Mouse (Mus musculus): Measurements from ENCODE around the gene Nav1. TPM values are rescaled to one million over a fixed set of nuclear protein-coding genes. Genes with fewer than 3 reads are reported as not detected.

The Nav1 gene
- polyA plus RNA-seq, 1 experiment from 2014 or later: 1.1 TPM

GRCm38 (mm10) chr1:135624646-135625045 is 17.6 kb upstream of the Nav1 start:
- no peak overlapping the region for H3K27ac ChIP-seq (ENCODE audit: low read length)
- ATAC-seq (ENCODE audit: low read depth): no peak
- WGBS (ENCODE audit: insufficient replicate concordance): 53% methylated on average over 5 of the region's 5 CpGs
- H3K4me1 ChIP-seq (ENCODE audit: control insufficient read depth, low read depth, low read length): no peaks in the 10 kb centered on the region
- H3K9me3 ChIP-seq (replicated peaks; ENCODE audit: control insufficient read depth, low read length): no peaks in the 10 kb centered on the region
- no peak overlapping the region for H3K4me3 ChIP-seq (ENCODE audit: low read depth, low read length)
- no peaks in the 10 kb centered on the region for H3K36me3 ChIP-seq (ENCODE audit: control insufficient read depth, insufficient read depth)
- H3K27me3 ChIP-seq (ENCODE audit: control insufficient read depth, insufficient read depth, low read depth, low read length): no peaks in the 10 kb centered on the region
- H3K9ac ChIP-seq (ENCODE audit: low read depth, low read length): no peak overlapping the region
- H3K4me2 ChIP-seq (ENCODE audit: low read depth, low read length): no peak overlapping the region

GRCm38 (mm10) chr1:135623136-135623535 is 16.0 kb upstream of the Nav1 start:
- H3K9me3 ChIP-seq (replicated peaks; ENCODE audit: control insufficient read depth, low read length): no peaks in the 10 kb centered on the region
- no peaks in the 10 kb centered on the region for H3K36me3 ChIP-seq (ENCODE audit: control insufficient read depth, insufficient read depth)
- H3K4me1 ChIP-seq (ENCODE audit: control insufficient read depth, low read depth, low read length): no peaks in the 10 kb centered on the region
- H3K27me3 ChIP-seq (ENCODE audit: control insufficient read depth, insufficient read depth, low read depth, low read length): no peaks in the 10 kb centered on the region
- no peak for ATAC-seq (ENCODE audit: low read depth)
- no peak overlapping the region for H3K27ac ChIP-seq (ENCODE audit: low read length)
- H3K4me2 ChIP-seq (ENCODE audit: low read depth, low read length): no peak overlapping the region
- H3K4me3 ChIP-seq (ENCODE audit: low read depth, low read length): no peak overlapping the region
- H3K9ac ChIP-seq (ENCODE audit: low read depth, low read length): no peak overlapping the region
- WGBS (ENCODE audit: insufficient replicate concordance): 61% methylated on average over 5 of the region's 5 CpGs

- H3K9ac ChIP-seq (ENCODE audit: low read depth, low read length): no peak overlapping the region
- no peaks in the 10 kb centered on the region for H3K4me1 ChIP-seq (ENCODE audit: control insufficient read depth, low read depth, low read length)
- no peaks in the 10 kb centered on the region for H3K27me3 ChIP-seq (ENCODE audit: control insufficient read depth, insufficient read depth, low read depth, low read length)
- no peak overlapping the region for H3K4me2 ChIP-seq (ENCODE audit: low read depth, low read length)
- H3K27ac ChIP-seq (ENCODE audit: low read length): no peak overlapping the region
- no peak overlapping the region for H3K4me3 ChIP-seq (ENCODE audit: low read depth, low read length)
- no peaks in the 10 kb centered on the region for H3K9me3 ChIP-seq (replicated peaks; ENCODE audit: control insufficient read depth, low read length)
- 63% methylated on average over 3 of the region's 3 CpGs for WGBS (ENCODE audit: insufficient replicate concordance)
- no peak for ATAC-seq (ENCODE audit: low read depth)
- no peaks in the 10 kb centered on the region for H3K36me3 ChIP-seq (ENCODE audit: control insufficient read depth, insufficient read depth)
Observed at GRCm38 (mm10) chr1:135621307-135621706, 14.2 kb upstream of the Nav1 start.

- Histone ChIP-seq H3K4me2 (ENCODE audit: low read depth, low read length) (no peak overlapping the region), H3K4me1 (ENCODE audit: control insufficient read depth, low read depth, low read length) (no peaks in the 10 kb centered on the region), H3K4me3 (ENCODE audit: low read depth, low read length) (no peak overlapping the region), H3K27me3 (ENCODE audit: control insufficient read depth, insufficient read depth, low read depth, low read length) (no peaks in the 10 kb centered on the region), H3K9ac (ENCODE audit: low read depth, low read length) (no peak overlapping the region), H3K36me3 (ENCODE audit: control insufficient read depth, insufficient read depth) (no peaks in the 10 kb centered on the region), H3K9me3 (replicated peaks; ENCODE audit: control insufficient read depth, low read length) (no peaks in the 10 kb centered on the region), H3K27ac (ENCODE audit: low read length) (no peak overlapping the region)
- WGBS (ENCODE audit: insufficient replicate concordance): 10% methylated on average over 7 of the region's 7 CpGs
- no peak for ATAC-seq (ENCODE audit: low read depth)
Observed at GRCm38 (mm10) chr1:135619932-135620391, 12.9 kb upstream of the Nav1 start.

GRCm38 (mm10) chr1:135619130-135619529 is 12.0 kb upstream of the Nav1 start:
- 55% methylated on average over 7 of the region's 7 CpGs for WGBS (ENCODE audit: insufficient replicate concordance)
- no peak for ATAC-seq (ENCODE audit: low read depth)
- Histone ChIP-seq H3K9ac (ENCODE audit: low read depth, low read length) (no peak overlapping the region), H3K4me1 (ENCODE audit: control insufficient read depth, low read depth, low read length) (no peaks in the 10 kb centered on the region), H3K4me2 (ENCODE audit: low read depth, low read length) (no peak overlapping the region), H3K27me3 (ENCODE audit: control insufficient read depth, insufficient read depth, low read depth, low read length) (no peaks in the 10 kb centered on the region), H3K9me3 (replicated peaks; ENCODE audit: control insufficient read depth, low read length) (no peaks in the 10 kb centered on the region), H3K27ac (ENCODE audit: low read length) (no peak overlapping the region), H3K36me3 (ENCODE audit: control insufficient read depth, insufficient read depth) (no peaks in the 10 kb centered on the region), H3K4me3 (ENCODE audit: low read depth, low read length) (no peak overlapping the region)

GRCm38 (mm10) chr1:135617344-135617743 is 10.2 kb upstream of the Nav1 start:
- no peak overlapping the region for H3K27ac ChIP-seq (ENCODE audit: low read length)
- 0 out of 2 replicates have a peak, but pooled peaks have one; percentile 13 for ATAC-seq (ENCODE audit: low read depth)
- H3K9me3 ChIP-seq (replicated peaks; ENCODE audit: control insufficient read depth, low read length): no peaks in the 10 kb centered on the region
- no peak overlapping the region for H3K4me3 ChIP-seq (ENCODE audit: low read depth, low read length)
- WGBS (ENCODE audit: insufficient replicate concordance): 42% methylated on average over 3 of the region's 3 CpGs
- H3K36me3 ChIP-seq (ENCODE audit: control insufficient read depth, insufficient read depth): no peaks in the 10 kb centered on the region
- no peaks in the 10 kb centered on the region for H3K27me3 ChIP-seq (ENCODE audit: control insufficient read depth, insufficient read depth, low read depth, low read length)
- H3K4me2 ChIP-seq (ENCODE audit: low read depth, low read length): no peak overlapping the region
- no peak overlapping the region for H3K9ac ChIP-seq (ENCODE audit: low read depth, low read length)
- no peaks in the 10 kb centered on the region for H3K4me1 ChIP-seq (ENCODE audit: control insufficient read depth, low read depth, low read length)

GRCm38 (mm10) chr1:135615715-135616641 is 8.9 kb upstream of the Nav1 start:
- WGBS (ENCODE audit: insufficient replicate concordance): 19% methylated on average over 20 of the region's 20 CpGs
- Histone ChIP-seq H3K4me2 (ENCODE audit: low read depth, low read length) (no peak overlapping the region), H3K4me3 (ENCODE audit: low read depth, low read length) (no peak overlapping the region), H3K4me1 (ENCODE audit: control insufficient read depth, low read depth, low read length) (no peaks in the 10 kb centered on the region), H3K9ac (ENCODE audit: low read depth, low read length) (no peak overlapping the region), H3K27me3 (ENCODE audit: control insufficient read depth, insufficient read depth, low read depth, low read length) (no peaks in the 10 kb centered on the region), H3K9me3 (replicated peaks; ENCODE audit: control insufficient read depth, low read length) (no peaks in the 10 kb centered on the region), H3K27ac (ENCODE audit: low read length) (no peak overlapping the region), H3K36me3 (ENCODE audit: control insufficient read depth, insufficient read depth) (no peaks in the 10 kb centered on the region)
- ATAC-seq (ENCODE audit: low read depth): no peak

- 68% methylated on average over 4 of the region's 4 CpGs for WGBS (ENCODE audit: insufficient replicate concordance)
- no peaks in the 10 kb centered on the region for H3K9me3 ChIP-seq (replicated peaks; ENCODE audit: control insufficient read depth, low read length)
- no peak overlapping the region for H3K4me2 ChIP-seq (ENCODE audit: low read depth, low read length)
- no peaks in the 10 kb centered on the region for H3K4me1 ChIP-seq (ENCODE audit: control insufficient read depth, low read depth, low read length)
- no peak overlapping the region for H3K4me3 ChIP-seq (ENCODE audit: low read depth, low read length)
- H3K9ac ChIP-seq (ENCODE audit: low read depth, low read length): no peak overlapping the region
- no peak for ATAC-seq (ENCODE audit: low read depth)
- no peaks in the 10 kb centered on the region for H3K27me3 ChIP-seq (ENCODE audit: control insufficient read depth, insufficient read depth, low read depth, low read length)
- H3K36me3 ChIP-seq (ENCODE audit: control insufficient read depth, insufficient read depth): no peaks in the 10 kb centered on the region
- no peak overlapping the region for H3K27ac ChIP-seq (ENCODE audit: low read length)
Observed at GRCm38 (mm10) chr1:135609621-135610020, 2.5 kb upstream of the Nav1 start.

GRCm38 (mm10) chr1:135606355-135607015 is 610 bp downstream of the Nav1 start:
- H3K36me3 ChIP-seq (ENCODE audit: control insufficient read depth, insufficient read depth): no peaks in the 10 kb centered on the region
- no peaks in the 10 kb centered on the region for H3K4me1 ChIP-seq (ENCODE audit: control insufficient read depth, low read depth, low read length)
- H3K4me3 ChIP-seq (ENCODE audit: low read depth, low read length): no peak overlapping the region
- H3K27ac ChIP-seq (ENCODE audit: low read length): no peak overlapping the region
- no peaks in the 10 kb centered on the region for H3K9me3 ChIP-seq (replicated peaks; ENCODE audit: control insufficient read depth, low read length)
- no peak overlapping the region for H3K4me2 ChIP-seq (ENCODE audit: low read depth, low read length)
- no peak for ATAC-seq (ENCODE audit: low read depth)
- no peaks in the 10 kb centered on the region for H3K27me3 ChIP-seq (ENCODE audit: control insufficient read depth, insufficient read depth, low read depth, low read length)
- WGBS (ENCODE audit: insufficient replicate concordance): 73% methylated on average over 12 of the region's 12 CpGs
- no peak overlapping the region for H3K9ac ChIP-seq (ENCODE audit: low read depth, low read length)
